4 mouse cellular contexts compared by ENCODE assay signal in the genomic region with DNA sequence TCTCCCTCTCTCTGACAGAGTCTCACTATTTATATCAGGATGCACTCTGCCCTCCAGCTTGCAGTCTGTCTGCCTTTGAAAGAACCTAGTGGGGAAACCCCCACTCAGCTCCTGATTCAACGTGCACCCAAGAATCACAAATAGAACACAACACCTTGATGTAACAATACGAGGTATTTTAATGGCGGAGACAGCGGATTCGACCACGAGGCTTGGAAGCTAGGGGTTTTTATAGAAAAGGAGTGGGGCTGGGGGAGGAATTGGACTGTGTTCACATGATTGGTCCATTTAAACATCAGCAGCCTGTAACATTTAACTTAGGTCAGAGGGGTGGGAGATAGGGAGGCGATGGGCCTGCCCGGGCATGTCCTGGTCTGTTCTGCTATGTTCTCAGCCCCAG. TPM values are rescaled to one million over a fixed set of nuclear protein-coding genes. Genes with fewer than 3 reads are reported as not detected.
"Had no signal": no experiment of that assay in that cellular context is flagged by ENCODE, and none has a peak within 500 bp of the region (broad histone marks: within the 10 kb centered on the region; RNA-seq: fewer than 3 reads in every experiment).

No protein-coding gene starts in this region.

RNA-seq across cellular contexts. Expression of gene Cfap61, which starts 34.3 kb away (rescaled TPM):
- total RNA-seq: monocyte, adult 5-6 weeks; neutrophil, adult 5-6 weeks had no signal
- polyA plus RNA-seq: liver, postnatal 0 days; macrophage had no signal
